Mouse (Mus musculus) liver, embryonic 16.5 days (tissue): ENCODE measurements around the gene Gm21964. TPM values are rescaled to one million over a fixed set of nuclear protein-coding genes. Genes with fewer than 3 reads are reported as not detected.

Source experiments
- ATAC-seq: fragments of 200-750 bp; cut with Nextera tagmentation; 2 replicates; pipeline ENCODE4 v1.8.0; 2017; ENCODE audit warnings: low read depth, mild to moderate bottlenecking, moderate number of reproducible peaks, moderate library complexity
- H3K27ac ChIP-seq: fragments of 300-500 bp; sonication (generic); 2 replicates; pipeline ENCODE4 v1.5.1; 2014; ENCODE audit warnings: mild to moderate bottlenecking, low read length
- H3K27me3 ChIP-seq: fragments of 300-500 bp; sonication (generic); 2 replicates; pipeline ENCODE4 v1.6.1; 2014; ENCODE audit warnings: low read depth, low read length, mixed read lengths; ENCODE audit not compliant: control insufficient read depth, insufficient read depth
- H3K36me3 ChIP-seq: fragments of 300-500 bp; sonication (generic); 2 replicates; pipeline ENCODE4 v1.6.1; 2014; ENCODE audit warnings: mild to moderate bottlenecking; ENCODE audit not compliant: control insufficient read depth, insufficient read depth
- H3K4me1 ChIP-seq: fragments of 300-500 bp; sonication (generic); 2 replicates; pipeline ENCODE4 v1.6.1; 2014; ENCODE audit warnings: low read depth, low read length, mixed read lengths; ENCODE audit not compliant: control insufficient read depth
- H3K4me2 ChIP-seq: fragments of 300-500 bp; sonication (generic); 2 replicates; pipeline ENCODE4 v1.6.1; 2014; ENCODE audit warnings: low read depth, low read length, mixed read lengths
- H3K4me3 ChIP-seq: fragments of 300-500 bp; sonication (generic); 2 replicates; pipeline ENCODE4 v1.5.1; 2014; ENCODE audit warnings: low read depth, mild to moderate bottlenecking, low read length
- H3K9ac ChIP-seq: fragments of 300-500 bp; sonication (generic); 2 replicates; pipeline ENCODE4 v1.6.1; 2014; ENCODE audit warnings: low read depth, low read length
- H3K9me3 ChIP-seq: fragments of 300-500 bp; sonication (generic); replicated peaks from 2 replicates; pipeline ENCODE4 v1.6.1; 2016; ENCODE audit warnings: low read length; ENCODE audit not compliant: control insufficient read depth
- WGBS: fragments of 180-500 bp; shearing (Covaris S2); extraction: QIAGEN DNeasy Blood & Tissue Kit; methylation state at CpG from one replicate; pipeline ENCODE4 v1.1.7; 2014; ENCODE audit not compliant: insufficient replicate concordance; 5-methylcytosine and 5-hydroxymethylcytosine counted together
- polyA plus RNA-seq: library from polyadenylated mRNA; unstranded; fragments of >200 nt; fragmentation: Nextera tagmentation; extraction: Ambion mirVana; gene quantifications from 2 replicates; pipeline ENCODE4 v1.2.1, GENCODE M21; 2015

Gm21964 gene
- polyA plus RNA-seq, 1 experiment from 2014 or later, result not detected

GRCm38 (mm10) chr8:110079282-110080221 is 21.5 kb upstream of the Gm21964 start, which contains the start of gene Zfp612:
Gene Zfp612 (plus strand): TSS chr8:110079746.
- Histone ChIP-seq H3K9me3 (no peaks in the 10 kb centered on the region), H3K27ac (no peak within 1 kb of the TSS), H3K36me3 (no peaks in the 10 kb centered on the region), H3K27me3 (no peaks in the 10 kb centered on the region), H3K4me1 (no peaks in the 10 kb centered on the region), H3K4me3 (peak within 1 kb of the TSS; percentile 56), H3K4me2 (peak within 1 kb of the TSS; percentile 65), H3K9ac (peak within 1 kb of the TSS; percentile 51)
- peak; percentile 85 for ATAC-seq
- 7% methylated on average over 54 of the region's 54 CpGs for WGBS

GRCm38 (mm10) chr8:110082416-110083105 is 18.4 kb upstream of the Gm21964 start:
- Histone ChIP-seq H3K4me1 (no peaks in the 10 kb centered on the region), H3K4me2 (no peak overlapping the region), H3K36me3 (no peaks in the 10 kb centered on the region), H3K9ac (no peak overlapping the region), H3K4me3 (no peak overlapping the region), H3K9me3 (no peaks in the 10 kb centered on the region), H3K27me3 (no peaks in the 10 kb centered on the region), H3K27ac (no peak overlapping the region)
- no peak for ATAC-seq
- WGBS, result 59% methylated on average over 11 of the region's 11 CpGs

GRCm38 (mm10) chr8:110091869-110092268 is 9.1 kb upstream of the Gm21964 start:
- Histone ChIP-seq H3K36me3 (peaks cover 5% of the 10 kb centered on the region), H3K4me1 (no peaks in the 10 kb centered on the region), H3K9ac (no peak overlapping the region), H3K4me2 (no peak overlapping the region), H3K9me3 (peaks cover 2% of the 10 kb centered on the region; the same call in 1 of the 2 replicates), H3K27me3 (no peaks in the 10 kb centered on the region), H3K27ac (no peak overlapping the region), H3K4me3 (no peak overlapping the region)
- WGBS, result 24% methylated on average over 1 of the region's 1 CpGs
- no peak for ATAC-seq

GRCm38 (mm10) chr8:110101676-110102075 is 669 bp downstream of the Gm21964 start:
- Histone ChIP-seq H3K27ac (no peak overlapping the region), H3K4me2 (no peak overlapping the region), H3K4me3 (no peak overlapping the region), H3K9me3 (no peaks in the 10 kb centered on the region), H3K9ac (no peak overlapping the region), H3K4me1 (no peaks in the 10 kb centered on the region), H3K27me3 (no peaks in the 10 kb centered on the region), H3K36me3 (no peaks in the 10 kb centered on the region)
- no peak for ATAC-seq
- 72% methylated on average over 15 of the region's 15 CpGs for WGBS

- Histone ChIP-seq H3K9ac (no peak within 1 kb of the TSS), H3K27ac (no peak within 1 kb of the TSS), H3K27me3 (no peaks in the 10 kb centered on the region), H3K4me3 (no peak within 1 kb of the TSS), H3K9me3 (no peaks in the 10 kb centered on the region), H3K4me1 (no peaks in the 10 kb centered on the region), H3K36me3 (no peaks in the 10 kb centered on the region), H3K4me2 (no peak within 1 kb of the TSS)
- ATAC-seq, result no peak
- WGBS, result 67% methylated on average over 3 of the region's 3 CpGs
Measured at GRCm38 (mm10) chr8:110102653-110103052, 1.6 kb downstream of the Gm21964 start, which contains the start of gene Gm17720. Gene Gm17720 (minus strand): TSS chr8:110102753.

GRCm38 (mm10) chr8:110119715-110120114 is 18.7 kb downstream of the Gm21964 start:
- ATAC-seq, result no peak
- Histone ChIP-seq H3K27me3 (no peaks in the 10 kb centered on the region), H3K4me3 (no peak overlapping the region), H3K4me1 (no peaks in the 10 kb centered on the region), H3K27ac (no peak overlapping the region), H3K9ac (no peak overlapping the region), H3K9me3 (no peaks in the 10 kb centered on the region), H3K36me3 (no peaks in the 10 kb centered on the region), H3K4me2 (no peak overlapping the region)
- WGBS, result 38% methylated on average over 6 of the region's 6 CpGs

GRCm38 (mm10) chr8:110130537-110130936 is 29.5 kb downstream of the Gm21964 start:
- no peaks in the 10 kb centered on the region for H3K27me3 ChIP-seq
- WGBS, result 16% methylated on average over 13 of the region's 13 CpGs
- no peaks in the 10 kb centered on the region for H3K36me3 ChIP-seq
- H3K27ac ChIP-seq, result no peak overlapping the region
- H3K9ac ChIP-seq, result no peak overlapping the region
- ATAC-seq, result no peak
- H3K4me3 ChIP-seq, result no peak overlapping the region
- no peak overlapping the region for H3K4me2 ChIP-seq
- H3K9me3 ChIP-seq, result no peaks in the 10 kb centered on the region
- H3K4me1 ChIP-seq, result no peaks in the 10 kb centered on the region

- no peak overlapping the region for H3K9ac ChIP-seq
- no peak for ATAC-seq
- H3K36me3 ChIP-seq, result no peaks in the 10 kb centered on the region
- H3K4me3 ChIP-seq, result no peak overlapping the region
- no peaks in the 10 kb centered on the region for H3K27me3 ChIP-seq
- H3K4me1 ChIP-seq, result no peaks in the 10 kb centered on the region
- no peaks in the 10 kb centered on the region for H3K9me3 ChIP-seq
- no peak overlapping the region for H3K27ac ChIP-seq
- H3K4me2 ChIP-seq, result no peak overlapping the region
- 75% methylated on average over 8 of the region's 8 CpGs for whole genome bisulfite sequencing
Measured at GRCm38 (mm10) chr8:110134236-110134635, 33.2 kb downstream of the Gm21964 start.

- Histone ChIP-seq H3K27ac (no peak overlapping the region), H3K9ac (no peak overlapping the region), H3K4me1 (no peaks in the 10 kb centered on the region), H3K27me3 (no peaks in the 10 kb centered on the region), H3K9me3 (no peaks in the 10 kb centered on the region), H3K4me3 (no peak overlapping the region), H3K36me3 (no peaks in the 10 kb centered on the region), H3K4me2 (no peak overlapping the region)
- no peak for ATAC-seq
- WGBS, result 62% methylated on average over 7 of the region's 7 CpGs
Measured at GRCm38 (mm10) chr8:110135515-110135914, 34.5 kb downstream of the Gm21964 start.
